Mouse (Mus musculus): Measurements from ENCODE around the gene Acap2. TPM values are rescaled to one million over a fixed set of nuclear protein-coding genes. Genes with fewer than 3 reads are reported as not detected.
A peak's percentile ranks its signal among the peaks of the same experiment; 100 is the strongest.

Gene Acap2
- polyA plus RNA-seq, 1 experiment from 2014 or later: 10.6 TPM

GRCm38 (mm10) chr16:31199591-31199925 is 1.5 kb downstream of the Acap2 start:
- H3K4me1 ChIP-seq (ENCODE audit: control insufficient read depth, insufficient read depth, low read length): peaks cover 16% of the 10 kb centered on the region
- no peaks in the 10 kb centered on the region for H3K27me3 ChIP-seq (ENCODE audit: control insufficient read depth, insufficient read depth, low read length)
- no peak for ATAC-seq (replicated peaks; ENCODE audit: extremely low read depth, insufficient read depth, low FRiP score)
- peak overlapping the region; percentile 81 for H3K4me2 ChIP-seq (ENCODE audit: low read depth, low read length)
- H3K27ac ChIP-seq (ENCODE audit: low read length): peak overlapping the region; percentile 92
- H3K36me3 ChIP-seq (ENCODE audit: control insufficient read depth, insufficient read depth): no peaks in the 10 kb centered on the region
- H3K9ac ChIP-seq (ENCODE audit: low read length): peak overlapping the region; percentile 94
- H3K4me3 ChIP-seq (ENCODE audit: low read length): peak overlapping the region; percentile 88
- H3K9me3 ChIP-seq (replicated peaks; ENCODE audit: control insufficient read depth, low read length): no peaks in the 10 kb centered on the region
- WGBS: 7% methylated on average over 14 of the region's 14 CpGs

- Histone ChIP-seq H3K36me3 (ENCODE audit: control insufficient read depth, insufficient read depth) (no peaks in the 10 kb centered on the region), H3K27ac (ENCODE audit: low read length) (no peak overlapping the region), H3K4me1 (ENCODE audit: control insufficient read depth, insufficient read depth, low read length) (peaks cover 26% of the 10 kb centered on the region), H3K27me3 (ENCODE audit: control insufficient read depth, insufficient read depth, low read length) (no peaks in the 10 kb centered on the region), H3K4me2 (ENCODE audit: low read depth, low read length) (no peak overlapping the region), H3K9ac (ENCODE audit: low read length) (no peak overlapping the region), H3K4me3 (ENCODE audit: low read length) (no peak overlapping the region), H3K9me3 (replicated peaks; ENCODE audit: control insufficient read depth, low read length) (no peaks in the 10 kb centered on the region)
- ATAC-seq (replicated peaks; ENCODE audit: extremely low read depth, insufficient read depth, low FRiP score): no peak
- WGBS: 62% methylated on average over 3 of the region's 3 CpGs
These were observed 4.1 kb downstream of the Acap2 start for GRCm38 (mm10) chr16:31196971-31197370.

- no peak overlapping the region for H3K4me2 ChIP-seq (ENCODE audit: low read depth, low read length)
- ATAC-seq (replicated peaks; ENCODE audit: extremely low read depth, insufficient read depth, low FRiP score): no peak
- H3K4me1 ChIP-seq (ENCODE audit: control insufficient read depth, insufficient read depth, low read length): peaks cover 27% of the 10 kb centered on the region
- H3K36me3 ChIP-seq (ENCODE audit: control insufficient read depth, insufficient read depth): no peaks in the 10 kb centered on the region
- 0 out of 2 replicates have a peak overlapping the region, but pooled peaks have one; percentile 4 for H3K9ac ChIP-seq (ENCODE audit: low read length)
- H3K9me3 ChIP-seq (replicated peaks; ENCODE audit: control insufficient read depth, low read length): no peaks in the 10 kb centered on the region
- H3K4me3 ChIP-seq (ENCODE audit: low read length): no peak overlapping the region
- H3K27ac ChIP-seq (ENCODE audit: low read length): no peak overlapping the region
- WGBS: 66% methylated on average over 3 of the region's 3 CpGs
- H3K27me3 ChIP-seq (ENCODE audit: control insufficient read depth, insufficient read depth, low read length): no peaks in the 10 kb centered on the region
These were observed 8.5 kb downstream of the Acap2 start for GRCm38 (mm10) chr16:31192526-31192925.

DNA sequence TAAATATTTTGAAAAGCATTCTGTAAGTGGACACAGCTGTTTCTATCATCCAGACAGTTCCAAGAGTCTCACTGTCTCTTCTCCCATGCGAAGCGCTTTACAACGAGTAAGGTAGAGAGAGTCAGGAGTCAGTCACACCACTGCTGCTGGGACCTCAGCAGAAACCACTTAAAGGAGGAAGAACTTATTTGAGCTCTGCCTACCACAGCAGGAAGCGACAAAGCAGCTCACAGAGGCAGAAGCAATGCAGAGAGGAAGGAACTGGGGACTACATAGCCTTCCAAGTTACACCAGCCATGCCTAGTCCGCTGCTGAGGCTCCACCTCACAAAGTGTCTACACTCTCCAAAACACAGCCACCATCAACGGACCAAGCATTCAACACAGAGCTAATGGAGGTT is 9.2 kb downstream of the Acap2 start:
- Histone ChIP-seq H3K27me3 (ENCODE audit: control insufficient read depth, insufficient read depth, low read length) (no peaks in the 10 kb centered on the region), H3K36me3 (ENCODE audit: control insufficient read depth, insufficient read depth) (no peaks in the 10 kb centered on the region), H3K9ac (ENCODE audit: low read length) (no peak overlapping the region; the same call in 1 of the 2 replicates), H3K4me3 (ENCODE audit: low read length) (no peak overlapping the region), H3K4me1 (ENCODE audit: control insufficient read depth, insufficient read depth, low read length) (peaks cover 27% of the 10 kb centered on the region), H3K27ac (ENCODE audit: low read length) (peak overlapping the region; percentile 49; the same call in 1 of the 2 replicates), H3K9me3 (replicated peaks; ENCODE audit: control insufficient read depth, low read length) (no peaks in the 10 kb centered on the region), H3K4me2 (ENCODE audit: low read depth, low read length) (0 out of 2 replicates have a peak overlapping the region, but pooled peaks have one; percentile 19)
- 36% methylated on average over 6 of the region's 6 CpGs for WGBS
- peak; percentile 62 for ATAC-seq (replicated peaks; ENCODE audit: extremely low read depth, insufficient read depth, low FRiP score)

GRCm38 (mm10) chr16:31190426-31190825 is 10.6 kb downstream of the Acap2 start:
- Histone ChIP-seq H3K27ac (ENCODE audit: low read length) (no peak overlapping the region), H3K36me3 (ENCODE audit: control insufficient read depth, insufficient read depth) (no peaks in the 10 kb centered on the region), H3K9ac (ENCODE audit: low read length) (no peak overlapping the region), H3K4me1 (ENCODE audit: control insufficient read depth, insufficient read depth, low read length) (peaks cover 27% of the 10 kb centered on the region), H3K9me3 (replicated peaks; ENCODE audit: control insufficient read depth, low read length) (no peaks in the 10 kb centered on the region), H3K4me3 (ENCODE audit: low read length) (no peak overlapping the region), H3K27me3 (ENCODE audit: control insufficient read depth, insufficient read depth, low read length) (no peaks in the 10 kb centered on the region), H3K4me2 (ENCODE audit: low read depth, low read length) (no peak overlapping the region)
- no peak for ATAC-seq (replicated peaks; ENCODE audit: extremely low read depth, insufficient read depth, low FRiP score)
- 88% methylated on average over 8 of the region's 8 CpGs for WGBS

DNA sequence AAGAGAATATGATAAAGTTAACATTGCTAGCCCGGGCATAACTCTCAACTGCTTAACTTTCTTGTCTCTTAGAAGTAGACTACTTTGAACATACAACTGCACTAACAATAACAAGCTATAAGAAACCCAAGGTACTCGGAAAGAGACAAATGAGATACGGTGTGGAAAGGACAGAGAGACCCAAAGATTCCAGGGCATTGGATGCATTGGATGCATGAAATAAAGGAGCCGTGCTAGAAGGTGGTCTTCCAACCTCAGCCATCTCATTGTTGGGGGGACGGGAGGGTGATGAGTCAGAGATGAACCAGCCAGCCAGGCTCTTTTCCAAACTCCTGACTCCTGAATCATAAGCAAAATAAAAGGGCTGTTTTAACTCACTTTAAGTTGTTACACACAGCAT is 11.8 kb downstream of the Acap2 start:
- Histone ChIP-seq H3K27ac (ENCODE audit: low read length) (no peak overlapping the region), H3K36me3 (ENCODE audit: control insufficient read depth, insufficient read depth) (no peaks in the 10 kb centered on the region), H3K4me3 (ENCODE audit: low read length) (no peak overlapping the region), H3K27me3 (ENCODE audit: control insufficient read depth, insufficient read depth, low read length) (no peaks in the 10 kb centered on the region), H3K4me1 (ENCODE audit: control insufficient read depth, insufficient read depth, low read length) (peaks cover 27% of the 10 kb centered on the region), H3K4me2 (ENCODE audit: low read depth, low read length) (no peak overlapping the region), H3K9me3 (replicated peaks; ENCODE audit: control insufficient read depth, low read length) (no peaks in the 10 kb centered on the region), H3K9ac (ENCODE audit: low read length) (no peak overlapping the region)
- 79% methylated on average over 5 of the region's 5 CpGs for WGBS
- no peak for ATAC-seq (replicated peaks; ENCODE audit: extremely low read depth, insufficient read depth, low FRiP score)

DNA sequence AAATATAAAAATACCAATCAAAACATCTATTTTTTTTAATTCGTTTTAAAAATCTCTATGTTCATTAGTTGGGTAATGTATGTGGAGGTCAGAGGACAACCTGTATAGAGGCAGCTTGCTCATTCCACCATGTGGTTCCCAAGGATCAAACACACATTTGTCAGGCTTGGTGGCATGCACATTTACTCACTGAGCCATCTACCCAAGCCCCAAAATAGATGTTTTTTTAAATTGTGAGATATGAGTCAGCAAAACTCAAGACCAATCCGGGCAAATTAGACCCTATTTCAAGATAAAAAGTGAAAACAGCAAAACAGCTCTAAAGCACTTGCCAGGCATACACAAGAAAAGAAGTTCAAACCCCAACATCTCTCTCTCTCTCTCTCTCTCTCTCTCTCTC is 12.2 kb downstream of the Acap2 start:
- no peak overlapping the region for H3K9ac ChIP-seq (ENCODE audit: low read length)
- ATAC-seq (replicated peaks; ENCODE audit: extremely low read depth, insufficient read depth, low FRiP score): no peak
- H3K4me2 ChIP-seq (ENCODE audit: low read depth, low read length): no peak overlapping the region
- H3K27me3 ChIP-seq (ENCODE audit: control insufficient read depth, insufficient read depth, low read length): no peaks in the 10 kb centered on the region
- 65% methylated on average over 2 of the region's 2 CpGs for WGBS
- H3K9me3 ChIP-seq (replicated peaks; ENCODE audit: control insufficient read depth, low read length): no peaks in the 10 kb centered on the region
- no peak overlapping the region for H3K4me3 ChIP-seq (ENCODE audit: low read length)
- peaks cover 27% of the 10 kb centered on the region for H3K4me1 ChIP-seq (ENCODE audit: control insufficient read depth, insufficient read depth, low read length)
- H3K27ac ChIP-seq (ENCODE audit: low read length): no peak overlapping the region
- H3K36me3 ChIP-seq (ENCODE audit: control insufficient read depth, insufficient read depth): no peaks in the 10 kb centered on the region

- no peak overlapping the region for H3K27ac ChIP-seq (ENCODE audit: low read length)
- H3K4me1 ChIP-seq (ENCODE audit: control insufficient read depth, insufficient read depth, low read length): peaks cover 30% of the 10 kb centered on the region
- 55% methylated on average over 6 of the region's 6 CpGs for WGBS
- no peaks in the 10 kb centered on the region for H3K9me3 ChIP-seq (replicated peaks; ENCODE audit: control insufficient read depth, low read length)
- H3K36me3 ChIP-seq (ENCODE audit: control insufficient read depth, insufficient read depth): no peaks in the 10 kb centered on the region
- ATAC-seq (replicated peaks; ENCODE audit: extremely low read depth, insufficient read depth, low FRiP score): no peak
- no peak overlapping the region for H3K4me3 ChIP-seq (ENCODE audit: low read length)
- H3K4me2 ChIP-seq (ENCODE audit: low read depth, low read length): no peak overlapping the region
- no peak overlapping the region for H3K9ac ChIP-seq (ENCODE audit: low read length)
- H3K27me3 ChIP-seq (ENCODE audit: control insufficient read depth, insufficient read depth, low read length): no peaks in the 10 kb centered on the region
These were observed 12.8 kb downstream of the Acap2 start for GRCm38 (mm10) chr16:31188270-31188669.

- WGBS: 75% methylated on average over 1 of the region's 1 CpGs
These were observed 13.9 kb downstream of the Acap2 start for GRCm38 (mm10) chr16:31187192-31187591.

More at GRCm38 (mm10) chr16:31187192-31187591, 13.9 kb downstream of the Acap2 start:
- Histone ChIP-seq H3K9ac (ENCODE audit: low read length) (no peak overlapping the region), H3K27ac (ENCODE audit: low read length) (no peak overlapping the region), H3K36me3 (ENCODE audit: control insufficient read depth, insufficient read depth) (no peaks in the 10 kb centered on the region), H3K4me3 (ENCODE audit: low read length) (no peak overlapping the region), H3K27me3 (ENCODE audit: control insufficient read depth, insufficient read depth, low read length) (no peaks in the 10 kb centered on the region), H3K4me2 (ENCODE audit: low read depth, low read length) (no peak overlapping the region), H3K4me1 (ENCODE audit: control insufficient read depth, insufficient read depth, low read length) (peaks cover 32% of the 10 kb centered on the region), H3K9me3 (replicated peaks; ENCODE audit: control insufficient read depth, low read length) (no peaks in the 10 kb centered on the region)
- ATAC-seq (replicated peaks; ENCODE audit: extremely low read depth, insufficient read depth, low FRiP score): no peak; the same call in 1 of the 2 replicates
